20 mouse cellular contexts compared by ENCODE assay signal in the genomic region with DNA sequence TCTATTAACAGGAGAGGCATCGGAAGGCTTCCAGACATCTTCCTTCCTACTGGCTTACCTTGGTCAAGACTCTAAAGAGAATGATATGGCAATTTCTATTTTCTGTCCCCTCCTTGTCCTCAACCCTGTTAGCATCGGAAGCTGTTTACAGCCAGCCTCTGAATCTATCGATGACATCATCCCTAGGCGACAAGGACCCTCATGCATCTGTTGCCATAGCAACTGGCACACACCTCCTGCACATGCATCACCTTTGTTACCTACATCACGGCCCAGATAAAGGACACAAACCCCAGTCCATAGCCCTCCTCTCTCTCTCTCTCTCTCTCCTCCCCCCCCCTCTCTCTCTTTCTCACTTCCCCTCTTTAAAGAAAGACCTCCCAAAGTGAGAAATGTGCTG.
DNase-seq lines count a peak whose midpoint lies in the region; ATAC-seq and TF ChIP-seq lines count a peak whose summit lies in the region.
"Had no signal": no experiment of that assay in that cellular context is flagged by ENCODE, and none has a peak within 500 bp of the region (broad histone marks: within the 10 kb centered on the region; RNA-seq: fewer than 3 reads in every experiment).

No protein-coding gene starts in this region.

- peaks cover 86% of the 10 kb centered on the region for H3K27me3 ChIP-seq in forebrain, embryonic 14.5 days (replicated peaks; ENCODE audit: control insufficient read depth, insufficient read depth, low read length)
- peaks cover 77% of the 10 kb centered on the region for H3K27me3 ChIP-seq in forebrain, embryonic 11.5 days (ENCODE audit: control insufficient read depth, insufficient read depth, low read length)
- H3K27me3 ChIP-seq in CH12.LX (replicated peaks): no peaks in the 10 kb centered on the region
- no peaks in the 10 kb centered on the region for H3K27me3 ChIP-seq in hindbrain, embryonic 14.5 days (ENCODE audit: control insufficient read depth, insufficient read depth, low read length)
- no peaks in the 10 kb centered on the region for H3K27me3 ChIP-seq in midbrain, embryonic 15.5 days (replicated peaks)
- H3K27me3 ChIP-seq: heart, embryonic 13.5 days had no signal

- no peaks in the 10 kb centered on the region for H3K79me2 ChIP-seq in CH12.LX (replicated peaks; ENCODE audit: control insufficient read depth, extremely low read depth, insufficient read depth, poor library complexity, severe bottlenecking)

- H3K4me3 ChIP-seq in forebrain, embryonic 14.5 days (ENCODE audit: low read depth, low read length): no peak overlapping the region
- no peak overlapping the region for H3K4me3 ChIP-seq in forebrain, embryonic 11.5 days (ENCODE audit: low read depth, low read length)
- no peak overlapping the region for H3K4me3 ChIP-seq in CH12.LX (replicated peaks in 1 of 3; ENCODE audit: low read depth in 2 of 3, low read length in 2 of 3, poor library complexity in 1 of 3)
- no peak overlapping the region for H3K4me3 ChIP-seq in hindbrain, embryonic 14.5 days (replicated peaks; ENCODE audit: low read length)
- H3K4me3 ChIP-seq in midbrain, embryonic 15.5 days: no peak overlapping the region
- H3K4me3 ChIP-seq: heart, embryonic 13.5 days; liver, embryonic 12.5 days had no signal

- no peak for TF ChIP-seq EP300 in CH12.LX (IDR thresholded peaks at IDR 0.05; ENCODE audit: low read length)

- H3K36me3 ChIP-seq in forebrain, embryonic 14.5 days (ENCODE audit: control insufficient read depth, insufficient read depth, low read length): no peaks in the 10 kb centered on the region
- no peaks in the 10 kb centered on the region for H3K36me3 ChIP-seq in forebrain, embryonic 11.5 days (ENCODE audit: control insufficient read depth, insufficient read depth, low read length)
- no peaks in the 10 kb centered on the region for H3K36me3 ChIP-seq in CH12.LX (replicated peaks in 1 of 2; ENCODE audit: control insufficient read depth in 1 of 2, insufficient read depth in 1 of 2, low read length in 1 of 2)
- H3K36me3 ChIP-seq in hindbrain, embryonic 14.5 days (replicated peaks; ENCODE audit: control insufficient read depth, insufficient read depth): no peaks in the 10 kb centered on the region
- no peaks in the 10 kb centered on the region for H3K36me3 ChIP-seq in midbrain, embryonic 15.5 days (replicated peaks)
- H3K36me3 ChIP-seq: heart, embryonic 13.5 days; liver, embryonic 12.5 days had no signal

- ATAC-seq in forebrain, embryonic 14.5 days: peak; percentile 33; the same call in 1 of the 2 replicates
- ATAC-seq in forebrain, embryonic 11.5 days (replicated peaks; ENCODE audit: low FRiP score): no peak
- peak; percentile 76 for ATAC-seq in hindbrain, embryonic 14.5 days (ENCODE audit: low FRiP score)
- ATAC-seq in midbrain, embryonic 15.5 days (replicated peaks): peak; percentile 89
- ATAC-seq: intestine, postnatal 0 days; liver, embryonic 12.5 days had no signal

- no peaks in the 10 kb centered on the region for H3K9me3 ChIP-seq in forebrain, embryonic 14.5 days (replicated peaks; ENCODE audit: control insufficient read depth, low read length)
- H3K9me3 ChIP-seq in forebrain, embryonic 11.5 days (ENCODE audit: control insufficient read depth, low read length): no peaks in the 10 kb centered on the region
- H3K9me3 ChIP-seq in CH12.LX (replicated peaks; ENCODE audit: low read length): no peaks in the 10 kb centered on the region
- H3K9me3 ChIP-seq in hindbrain, embryonic 14.5 days (ENCODE audit: control insufficient read depth, low read length): no peaks in the 10 kb centered on the region
- no peaks in the 10 kb centered on the region for H3K9me3 ChIP-seq in midbrain, embryonic 15.5 days
- H3K9me3 ChIP-seq: heart, embryonic 13.5 days; liver, embryonic 12.5 days had no signal

- no peaks in the 10 kb centered on the region for H3K4me1 ChIP-seq in forebrain, embryonic 14.5 days (ENCODE audit: control insufficient read depth, insufficient read depth, low read length)
- H3K4me1 ChIP-seq in forebrain, embryonic 11.5 days (replicated peaks; ENCODE audit: control insufficient read depth, insufficient read depth, low read length): 0 out of 2 replicates have a peak, but pooled peaks cover 4% of the 10 kb centered on the region
- H3K4me1 ChIP-seq in CH12.LX (ENCODE audit: control insufficient read depth in 1 of 2, insufficient read depth in 2 of 2): peaks cover 2 to 19% of the 10 kb centered on the region in 2 experiments
- no peaks in the 10 kb centered on the region for H3K4me1 ChIP-seq in hindbrain, embryonic 14.5 days (replicated peaks; ENCODE audit: control insufficient read depth, insufficient read depth, low read length)
- no peaks in the 10 kb centered on the region for H3K4me1 ChIP-seq in midbrain, embryonic 15.5 days

- no peak overlapping the region for H3K9ac ChIP-seq in forebrain, embryonic 14.5 days (ENCODE audit: low read length)
- H3K9ac ChIP-seq in forebrain, embryonic 11.5 days (ENCODE audit: low read length): no peak overlapping the region
- H3K9ac ChIP-seq in CH12.LX (ENCODE audit: insufficient read depth, low read depth): no peak overlapping the region
- no peak overlapping the region for H3K9ac ChIP-seq in hindbrain, embryonic 14.5 days
- no peak overlapping the region for H3K9ac ChIP-seq in midbrain, embryonic 15.5 days
- H3K9ac ChIP-seq: heart, embryonic 13.5 days; liver, embryonic 12.5 days; lung, embryonic 14.5 days had no signal

- in situ Hi-C loops in CH12.LX (cut with MboI; ENCODE audit: low pct_ligation_motif_present, low pct_unique_long_range_greater_than_20kb, low sequenced_read_pairs): no loop called here

- TF ChIP-seq CTCF in CH12.LX (conservative IDR thresholded peaks at IDR 0.05 in 1 of 2, IDR thresholded peaks at IDR 0.05 in 1 of 2; ENCODE audit: low read depth in 2 of 2, low read length in 2 of 2): no peak

- WGBS in forebrain, embryonic 14.5 days: 55% methylated on average over 5 of the region's 5 CpGs
- 79% methylated on average over 5 of the region's 5 CpGs for WGBS in forebrain, embryonic 11.5 days
- WGBS in hindbrain, embryonic 14.5 days: 59% methylated on average over 5 of the region's 5 CpGs
- 61% methylated on average over 5 of the region's 5 CpGs for WGBS in midbrain, embryonic 15.5 days

- dilution Hi-C loops in CH12.LX (cut with MboI; ENCODE audit: extremely low pct_ligation_motif_present, extremely low pct_unique_long_range_greater_than_20kb, low sequenced_read_pairs): no loop called here

- no peak overlapping the region for H3K4me2 ChIP-seq in forebrain, embryonic 14.5 days (ENCODE audit: low read length)
- no peak overlapping the region for H3K4me2 ChIP-seq in forebrain, embryonic 11.5 days (ENCODE audit: low read depth, low read length, severe bottlenecking)
- no peak overlapping the region for H3K4me2 ChIP-seq in CH12.LX (ENCODE audit: insufficient read depth, low read depth, poor library complexity, severe bottlenecking)
- H3K4me2 ChIP-seq in hindbrain, embryonic 14.5 days (replicated peaks): no peak overlapping the region
- no peak overlapping the region for H3K4me2 ChIP-seq in midbrain, embryonic 15.5 days
- H3K4me2 ChIP-seq: heart, embryonic 13.5 days; liver, embryonic 12.5 days; lung, embryonic 14.5 days had no signal

- peak; percentile 47 for DNase-seq in forebrain, embryonic 14.5 days (ENCODE audit: low spot score)
- no peak for DNase-seq in forebrain, embryonic 11.5 days (ENCODE audit: low spot score)
- no peak for DNase-seq in CH12.LX (ENCODE audit: extremely low read depth)
- peak; percentile 55 for DNase-seq in hindbrain, embryonic 14.5 days (ENCODE audit: low spot score)
- no peak for DNase-seq in cerebellum, adult 9-11 months
- no peak for DNase-seq in right cerebral cortex, postnatal 4 days
- no peak for DNase-seq in gastrocnemius, adult 18-20 months (ENCODE audit: low spot score)
- DNase-seq: adrenal gland, postnatal 10 days; cerebellum, postnatal 10 days; heart, postnatal 4 days; kidney, postnatal 10 days; left cerebral cortex, postnatal 4 days; lung, embryonic 14.5 days; lung, postnatal 4 days; retina, postnatal 1 day; thymus, postnatal 36 days had no signal

- no peak overlapping the region for H3K27ac ChIP-seq in forebrain, embryonic 14.5 days (ENCODE audit: low read depth, low read length)
- H3K27ac ChIP-seq in forebrain, embryonic 11.5 days (ENCODE audit: low read depth, low read length): no peak overlapping the region
- no peak overlapping the region for H3K27ac ChIP-seq in CH12.LX (ENCODE audit: insufficient read depth, low read depth)
- H3K27ac ChIP-seq in hindbrain, embryonic 14.5 days: no peak overlapping the region
- no peak overlapping the region for H3K27ac ChIP-seq in midbrain, embryonic 15.5 days
- H3K27ac ChIP-seq: heart, embryonic 13.5 days; liver, embryonic 12.5 days had no signal

- TF ChIP-seq POLR2A in CH12.LX (IDR thresholded peaks at IDR 0.05; ENCODE audit: low read depth, low read length): no peak

- TF ChIP-seq RAD21 in CH12.LX (IDR thresholded peaks at IDR 0.05; ENCODE audit: low read depth, low read length): no peak

TF ChIP-seq in CH12.LX, 34 proteins besides CTCF, POLR2A, EP300 and RAD21:
- TF ChIP-seq IRF4 (IDR thresholded peaks at IDR 0.05; ENCODE audit: low read depth, low read length) (peak; percentile 53), UBTF (IDR thresholded peaks at IDR 0.05; ENCODE audit: low read depth, low read length) (no peak)
TF ChIP-seq in CH12.LX: peak in this region for 1.

Comparison
In these comparisons a context has a peak if more than half of its experiments do, and no peak if none do; other contexts are left out.
1. DNase-seq: peak in forebrain, embryonic 14.5 days (single experiment) and hindbrain, embryonic 14.5 days (single experiment); none in forebrain, embryonic 11.5 days (single experiment), CH12.LX (single experiment), cerebellum, adult 9-11 months (single experiment), right cerebral cortex, postnatal 4 days (single experiment) and gastrocnemius, adult 18-20 months (single experiment).